39 mouse cellular contexts compared by ENCODE assay signal in the genomic region with DNA sequence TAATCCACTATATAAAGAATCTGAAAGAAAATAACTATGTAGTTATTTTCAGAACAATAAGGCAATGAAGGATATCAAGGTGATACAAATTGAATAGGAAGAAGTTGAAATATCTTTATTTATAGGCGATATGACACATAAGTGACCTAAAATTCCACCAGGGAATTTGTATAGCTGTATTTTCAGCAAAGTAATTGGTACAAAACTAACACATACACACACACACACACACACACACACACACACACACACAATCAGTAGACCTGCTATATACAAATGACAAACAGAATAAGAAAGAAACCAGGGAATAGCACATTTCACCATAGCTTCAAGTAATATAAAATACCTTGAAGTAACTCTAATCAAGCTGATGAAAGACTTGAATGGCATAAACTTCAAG. TPM values are rescaled to one million over a fixed set of nuclear protein-coding genes. Genes with fewer than 3 reads are reported as not detected.
"Had no signal": no experiment of that assay in that cellular context is flagged by ENCODE, and none has a peak within 500 bp of the region (broad histone marks: within the 10 kb centered on the region; RNA-seq: fewer than 3 reads in every experiment).

No protein-coding gene starts in this region.

- H3K27me3 ChIP-seq: heart, embryonic 12.5 days; heart, embryonic 13.5 days; heart, embryonic 15.5 days; hindbrain, embryonic 12.5 days; hindbrain, embryonic 13.5 days; hindbrain, embryonic 15.5 days; intestine, embryonic 15.5 days; kidney, embryonic 15.5 days had no signal

- H3K27ac ChIP-seq: heart, embryonic 10.5 days; heart, embryonic 13.5 days; heart, embryonic 15.5 days; hindbrain, embryonic 10.5 days; hindbrain, embryonic 12.5 days; hindbrain, embryonic 13.5 days; hindbrain, embryonic 14.5 days; hindbrain, embryonic 15.5 days; hindbrain, postnatal 0 days; intestine, embryonic 15.5 days; kidney, embryonic 15.5 days; kidney, postnatal 0 days; layer of hippocampus, adult 2 months; left cerebral cortex, adult 2 months had no signal

- H3K9me3 ChIP-seq: heart, embryonic 10.5 days; heart, embryonic 12.5 days; heart, embryonic 13.5 days; heart, embryonic 15.5 days; hindbrain, embryonic 12.5 days; hindbrain, embryonic 13.5 days; hindbrain, embryonic 15.5 days; intestine, embryonic 15.5 days; kidney, embryonic 15.5 days had no signal

- ATAC-seq: hindbrain, embryonic 16.5 days; hindbrain, postnatal 0 days; inflammation-experienced regulatory T-cells, adult 6 months; intestine, embryonic 15.5 days; intestine, embryonic 16.5 days; intestine, postnatal 0 days had no signal

- H3K4me1 ChIP-seq: heart, embryonic 10.5 days; heart, embryonic 12.5 days; heart, embryonic 13.5 days; heart, embryonic 15.5 days; hindbrain, embryonic 10.5 days; hindbrain, embryonic 12.5 days; hindbrain, embryonic 13.5 days; hindbrain, embryonic 15.5 days; intestine, embryonic 15.5 days; kidney, embryonic 15.5 days had no signal

- H3K9ac ChIP-seq: heart, embryonic 12.5 days; heart, embryonic 13.5 days; heart, embryonic 15.5 days; hindbrain, embryonic 12.5 days; hindbrain, embryonic 13.5 days; hindbrain, embryonic 14.5 days; hindbrain, embryonic 15.5 days; intestine, embryonic 15.5 days; kidney, embryonic 15.5 days had no signal

- H3K36me3 ChIP-seq: heart, embryonic 10.5 days; heart, embryonic 12.5 days; heart, embryonic 13.5 days; heart, embryonic 15.5 days; hindbrain, embryonic 10.5 days; hindbrain, embryonic 12.5 days; hindbrain, embryonic 13.5 days; hindbrain, embryonic 15.5 days; intestine, embryonic 15.5 days; kidney, embryonic 15.5 days had no signal

- H3K4me3 ChIP-seq: heart, embryonic 10.5 days; heart, embryonic 12.5 days; heart, embryonic 13.5 days; heart, embryonic 15.5 days; hindbrain, embryonic 10.5 days; hindbrain, embryonic 12.5 days; hindbrain, embryonic 13.5 days; hindbrain, embryonic 15.5 days; intestine, embryonic 15.5 days; kidney, embryonic 15.5 days; layer of hippocampus, adult 2 months; left cerebral cortex, adult 2 months had no signal

- DNase-seq: heart, postnatal 10 days; heart, postnatal 14 days; heart, postnatal 36 days; heart, postnatal 4 days; kidney, adult 11 months; kidney, adult 18-20 months; kidney, adult 2 months; kidney, adult 8-10 months; kidney, adult 9 months; kidney, postnatal 14 days; layer of hippocampus, adult 9-11 months; layer of hippocampus, postnatal 36 days had no signal

- H3K4me2 ChIP-seq: heart, embryonic 11.5 days; heart, embryonic 12.5 days; heart, embryonic 13.5 days; heart, embryonic 15.5 days; hindbrain, embryonic 12.5 days; hindbrain, embryonic 13.5 days; hindbrain, embryonic 14.5 days; hindbrain, embryonic 15.5 days; intestine, embryonic 15.5 days; kidney, embryonic 15.5 days had no signal

RNA-seq across cellular contexts. Expression of gene Olfr1255, which starts 8.4 kb away (rescaled TPM):
- polyA plus RNA-seq: heart, embryonic 10.5 days; heart, embryonic 11.5 days; heart, embryonic 12.5 days; heart, embryonic 13.5 days; heart, embryonic 14.5 days; heart, embryonic 15.5 days; heart, embryonic 16.5 days; heart, postnatal 0 days; hindbrain, embryonic 10.5 days; hindbrain, embryonic 11.5 days; hindbrain, embryonic 12.5 days; hindbrain, embryonic 13.5 days; hindbrain, embryonic 14.5 days; hindbrain, embryonic 15.5 days; hindbrain, embryonic 16.5 days; hindbrain, postnatal 0 days; inflammation-experienced regulatory T-cells, adult 6 months; intestine, embryonic 14.5 days; intestine, embryonic 15.5 days; intestine, embryonic 16.5 days; intestine, postnatal 0 days; kidney, adult 2 months; kidney, embryonic 15.5 days; kidney, embryonic 16.5 days; kidney, postnatal 0 days; large intestine, adult 2 months had no signal

RNA-seq across cellular contexts. Expression of gene Olfr1256, which starts 21.1 kb away (rescaled TPM):
- polyA plus RNA-seq: heart, embryonic 10.5 days; heart, embryonic 11.5 days; heart, embryonic 12.5 days; heart, embryonic 13.5 days; heart, embryonic 14.5 days; heart, embryonic 15.5 days; heart, embryonic 16.5 days; heart, postnatal 0 days; hindbrain, embryonic 10.5 days; hindbrain, embryonic 11.5 days; hindbrain, embryonic 12.5 days; hindbrain, embryonic 13.5 days; hindbrain, embryonic 14.5 days; hindbrain, embryonic 15.5 days; hindbrain, embryonic 16.5 days; hindbrain, postnatal 0 days; inflammation-experienced regulatory T-cells, adult 6 months; intestine, embryonic 14.5 days; intestine, embryonic 15.5 days; intestine, embryonic 16.5 days; intestine, postnatal 0 days; kidney, adult 2 months; kidney, embryonic 15.5 days; kidney, embryonic 16.5 days; kidney, postnatal 0 days; large intestine, adult 2 months had no signal

RNA-seq across cellular contexts. Expression of gene Olfr1254, which starts 26.8 kb away (rescaled TPM):
- polyA plus RNA-seq: heart, embryonic 10.5 days; heart, embryonic 11.5 days; heart, embryonic 12.5 days; heart, embryonic 13.5 days; heart, embryonic 14.5 days; heart, embryonic 15.5 days; heart, embryonic 16.5 days; heart, postnatal 0 days; hindbrain, embryonic 10.5 days; hindbrain, embryonic 11.5 days; hindbrain, embryonic 12.5 days; hindbrain, embryonic 13.5 days; hindbrain, embryonic 14.5 days; hindbrain, embryonic 15.5 days; hindbrain, embryonic 16.5 days; hindbrain, postnatal 0 days; inflammation-experienced regulatory T-cells, adult 6 months; intestine, embryonic 14.5 days; intestine, embryonic 15.5 days; intestine, embryonic 16.5 days; intestine, postnatal 0 days; kidney, adult 2 months; kidney, embryonic 15.5 days; kidney, embryonic 16.5 days; kidney, postnatal 0 days; large intestine, adult 2 months had no signal

RNA-seq across cellular contexts. Expression of gene Olfr48, which starts 27.8 kb away (rescaled TPM):
- polyA plus RNA-seq: heart, embryonic 10.5 days; heart, embryonic 11.5 days; heart, embryonic 12.5 days; heart, embryonic 13.5 days; heart, embryonic 14.5 days; heart, embryonic 15.5 days; heart, embryonic 16.5 days; heart, postnatal 0 days; hindbrain, embryonic 10.5 days; hindbrain, embryonic 11.5 days; hindbrain, embryonic 12.5 days; inflammation-experienced regulatory T-cells, adult 6 months; intestine, embryonic 14.5 days; intestine, embryonic 15.5 days; intestine, embryonic 16.5 days; intestine, postnatal 0 days; kidney, adult 2 months; kidney, embryonic 15.5 days; kidney, embryonic 16.5 days; kidney, postnatal 0 days; large intestine, adult 2 months had no signal

RNA-seq across cellular contexts. Expression of gene Olfr1257, which starts 58.0 kb away (rescaled TPM):
- polyA plus RNA-seq: heart, embryonic 10.5 days; heart, embryonic 11.5 days; heart, embryonic 12.5 days; heart, embryonic 13.5 days; heart, embryonic 14.5 days; heart, embryonic 15.5 days; heart, embryonic 16.5 days; heart, postnatal 0 days; hindbrain, embryonic 10.5 days; hindbrain, embryonic 11.5 days; hindbrain, embryonic 12.5 days; hindbrain, embryonic 13.5 days; hindbrain, embryonic 14.5 days; hindbrain, embryonic 15.5 days; hindbrain, embryonic 16.5 days; hindbrain, postnatal 0 days; inflammation-experienced regulatory T-cells, adult 6 months; intestine, embryonic 14.5 days; intestine, embryonic 16.5 days; intestine, postnatal 0 days; kidney, adult 2 months; kidney, embryonic 15.5 days; kidney, embryonic 16.5 days; kidney, postnatal 0 days; large intestine, adult 2 months had no signal
